8 mouse cellular contexts compared by ENCODE assay signal in genomic region chr9:121718792-121719318, GRCm38 (mm10). TPM values are rescaled to one million over a fixed set of nuclear protein-coding genes. Genes with fewer than 3 reads are reported as not detected.
DNase-seq lines count a peak whose midpoint lies in the region; ATAC-seq and TF ChIP-seq lines count a peak whose summit lies in the region.

Gene Nktr, plus strand, starts transcription at chr9:121719169.

- peak within 1 kb of the TSS; percentile 75 for H3K27ac ChIP-seq in bone marrow, adult 2 months (ENCODE audit: control insufficient read depth, insufficient read depth, low read depth, low read length, poor library complexity)
- peak within 1 kb of the TSS; percentile 97 for H3K27ac ChIP-seq in embryonic facial prominence, embryonic 15.5 days (replicated peaks)
- H3K27ac ChIP-seq in limb, embryonic 14.5 days (replicated peaks; ENCODE audit: low read depth, low read length): peak within 1 kb of the TSS; percentile 95
- peak within 1 kb of the TSS; percentile 97 for H3K27ac ChIP-seq in midbrain, postnatal 0 days (ENCODE audit: low read depth, low read length)

- peak within 1 kb of the TSS; percentile 78 for H3K4me2 ChIP-seq in embryonic facial prominence, embryonic 15.5 days (replicated peaks)
- peak within 1 kb of the TSS; percentile 75 for H3K4me2 ChIP-seq in limb, embryonic 14.5 days (replicated peaks; ENCODE audit: low read depth, low read length, severe bottlenecking)
- peak within 1 kb of the TSS; percentile 83 for H3K4me2 ChIP-seq in midbrain, postnatal 0 days (ENCODE audit: low read depth, low read length, poor library complexity, severe bottlenecking)

- H3K9ac ChIP-seq in embryonic facial prominence, embryonic 15.5 days: peak within 1 kb of the TSS; percentile 83
- H3K9ac ChIP-seq in limb, embryonic 14.5 days (ENCODE audit: low read depth, low read length, severe bottlenecking): peak within 1 kb of the TSS; percentile 98
- peak within 1 kb of the TSS; percentile 97 for H3K9ac ChIP-seq in midbrain, postnatal 0 days (replicated peaks; ENCODE audit: low read length, poor library complexity, severe bottlenecking)

- peak; percentile 100 for ATAC-seq in embryonic facial prominence, embryonic 15.5 days (ENCODE audit: insufficient number of reproducible peaks, low FRiP score, low TSS enrichment, low read depth)
- peak; percentile 99 for ATAC-seq in limb, embryonic 14.5 days (ENCODE audit: low FRiP score, low read depth)
- ATAC-seq in midbrain, postnatal 0 days (ENCODE audit: low FRiP score): peak; percentile 99

- H3K4me3 ChIP-seq in bone marrow, adult 2 months (replicated peaks; ENCODE audit: control insufficient read depth, low read depth, low read length): peak within 1 kb of the TSS; percentile 95
- peak within 1 kb of the TSS; percentile 66 for H3K4me3 ChIP-seq in embryonic facial prominence, embryonic 15.5 days (replicated peaks)
- peak within 1 kb of the TSS; percentile 92 for H3K4me3 ChIP-seq in limb, embryonic 14.5 days (replicated peaks; ENCODE audit: low read length)
- peak within 1 kb of the TSS; percentile 94 for H3K4me3 ChIP-seq in midbrain, postnatal 0 days (ENCODE audit: low read depth, low read length)

- peak; percentile 89 for TF ChIP-seq POLR2A in bone marrow, adult 2 months (IDR thresholded peaks at IDR 0.05; ENCODE audit: borderline replicate concordance, control insufficient read depth, low read depth, low read length)
- TF ChIP-seq POLR2A in limb, embryonic 14.5 days (IDR thresholded peaks at IDR 0.05; ENCODE audit: borderline replicate concordance, extremely low read depth, insufficient read depth, insufficient read length): peak; percentile 55; the same call in 1 of the 2 replicates

- under 1% methylated on average over 61 of the region's 61 CpGs for WGBS in bone marrow, adult 2 months
- WGBS in embryonic facial prominence, embryonic 15.5 days: under 1% methylated on average over 57 of the region's 61 CpGs
- WGBS in limb, embryonic 14.5 days: 0% methylated on average over 49 of the region's 61 CpGs
- WGBS in midbrain, postnatal 0 days: under 1% methylated on average over 54 of the region's 61 CpGs

- H3K4me1 ChIP-seq in bone marrow, adult 2 months (ENCODE audit: control insufficient read depth, insufficient read depth, low read length): peaks cover 1% of the 10 kb centered on the region; the same call in 1 of the 2 replicates
- peaks cover 11% of the 10 kb centered on the region for H3K4me1 ChIP-seq in embryonic facial prominence, embryonic 15.5 days
- H3K4me1 ChIP-seq in limb, embryonic 14.5 days (ENCODE audit: control insufficient read depth, insufficient read depth, low read length): 0 out of 2 replicates have a peak, but pooled peaks cover 5% of the 10 kb centered on the region
- H3K4me1 ChIP-seq in midbrain, postnatal 0 days (ENCODE audit: insufficient read depth, low read length): peaks cover 6% of the 10 kb centered on the region; the same call in 1 of the 2 replicates

- peaks cover under 1% of the 10 kb centered on the region; the same call in 1 of the 2 replicates for H3K36me3 ChIP-seq in embryonic facial prominence, embryonic 15.5 days
- H3K36me3 ChIP-seq in limb, embryonic 14.5 days (ENCODE audit: control insufficient read depth, insufficient read depth, low read length): no peaks in the 10 kb centered on the region
- H3K36me3 ChIP-seq in midbrain, postnatal 0 days (ENCODE audit: insufficient read depth, low read length): no peaks in the 10 kb centered on the region

- DNase-seq in 416B (ENCODE audit: low read depth): peak; percentile 99
- DNase-seq in heart, adult 8-10 months (ENCODE audit: low spot score): peak; percentile 96
- DNase-seq in kidney, adult 9 months: peak; percentile 98
- peak; percentile 98 for DNase-seq in limb, embryonic 14.5 days (ENCODE audit: low spot score)
- DNase-seq in midbrain, postnatal 0 days (ENCODE audit: low spot score): peak; percentile 99
- peak; percentile 92 to 94 for DNase-seq in spleen, postnatal 14 days (ENCODE audit: low spot score in 2 of 2)

- no peak for TF ChIP-seq CTCF in bone marrow, adult 2 months (IDR thresholded peaks at IDR 0.05; ENCODE audit: control insufficient read depth, insufficient read depth, low read length)
- TF ChIP-seq CTCF in midbrain, postnatal 0 days (IDR thresholded peaks at IDR 0.05): peak; percentile 58

- H3K9me3 ChIP-seq in embryonic facial prominence, embryonic 15.5 days (replicated peaks): no peaks in the 10 kb centered on the region
- H3K9me3 ChIP-seq in limb, embryonic 14.5 days (ENCODE audit: control insufficient read depth, low read length): no peaks in the 10 kb centered on the region
- no peaks in the 10 kb centered on the region for H3K9me3 ChIP-seq in midbrain, postnatal 0 days (ENCODE audit: low read length)

- no peaks in the 10 kb centered on the region for H3K27me3 ChIP-seq in embryonic facial prominence, embryonic 15.5 days
- H3K27me3 ChIP-seq in limb, embryonic 14.5 days (ENCODE audit: control insufficient read depth, insufficient read depth, low read length): no peaks in the 10 kb centered on the region
- no peaks in the 10 kb centered on the region for H3K27me3 ChIP-seq in midbrain, postnatal 0 days (ENCODE audit: insufficient read depth, low read length)

RNA-seq across cellular contexts. Expression of gene Nktr, which starts in this region (rescaled TPM):
- 41.4 and 50.9 TPM in 2 replicates for polyA plus RNA-seq in bone marrow, adult 2 months (2011; ENCODE audit: insufficient read depth, insufficient read length, low replicate concordance, missing spikeins)
- polyA plus RNA-seq in embryonic facial prominence, embryonic 15.5 days (2015; fragmentation: Nextera tagmentation; extraction: Ambion mirVana): 66.5 and 71.5 TPM in 2 replicates
- total RNA-seq in heart, adult 8-10 months (2022): 10 to 100 TPM; 24.5 to 39.2 (median 29.8) TPM
- polyA plus RNA-seq in limb, embryonic 14.5 days (2012; rRNA removed): 188 and 216 TPM in 2 replicates
- polyA plus RNA-seq in limb, embryonic 14.5 days (2014; fragmentation: Nextera tagmentation; extraction: Ambion mirVana): 73.5 and 81.4 TPM in 2 replicates
- 71.4 and 112 TPM in 2 replicates for total RNA-seq in midbrain, postnatal 0 days (2014; rRNA removed)
- 42.1 and 50.7 TPM in 2 replicates for polyA plus RNA-seq in midbrain, postnatal 0 days (2015; fragmentation: Nextera tagmentation; extraction: Ambion mirVana)

Comparison
In these comparisons a context has a peak if more than half of its experiments do, and no peak if none do; other contexts are left out.
1. Peak in every context shown above with its lines: DNase-seq, ATAC-seq, H3K4me3 ChIP-seq and H3K27ac ChIP-seq.